Mouse (Mus musculus): ENCODE data around the gene Cmtm1. TPM values are rescaled to one million over a fixed set of nuclear protein-coding genes. Genes with fewer than 3 reads are reported as not detected.
"Not testable (repeated sequence)": the region's sequence is repeated elsewhere in the genome, so short reads cannot be mapped to it uniquely, and the experiment has no call there.

Gene Cmtm1
- under 1 TPM in 1 of 4 experiments, not detected in 3; 0.28 TPM for total RNA-seq (2022)

DNA sequence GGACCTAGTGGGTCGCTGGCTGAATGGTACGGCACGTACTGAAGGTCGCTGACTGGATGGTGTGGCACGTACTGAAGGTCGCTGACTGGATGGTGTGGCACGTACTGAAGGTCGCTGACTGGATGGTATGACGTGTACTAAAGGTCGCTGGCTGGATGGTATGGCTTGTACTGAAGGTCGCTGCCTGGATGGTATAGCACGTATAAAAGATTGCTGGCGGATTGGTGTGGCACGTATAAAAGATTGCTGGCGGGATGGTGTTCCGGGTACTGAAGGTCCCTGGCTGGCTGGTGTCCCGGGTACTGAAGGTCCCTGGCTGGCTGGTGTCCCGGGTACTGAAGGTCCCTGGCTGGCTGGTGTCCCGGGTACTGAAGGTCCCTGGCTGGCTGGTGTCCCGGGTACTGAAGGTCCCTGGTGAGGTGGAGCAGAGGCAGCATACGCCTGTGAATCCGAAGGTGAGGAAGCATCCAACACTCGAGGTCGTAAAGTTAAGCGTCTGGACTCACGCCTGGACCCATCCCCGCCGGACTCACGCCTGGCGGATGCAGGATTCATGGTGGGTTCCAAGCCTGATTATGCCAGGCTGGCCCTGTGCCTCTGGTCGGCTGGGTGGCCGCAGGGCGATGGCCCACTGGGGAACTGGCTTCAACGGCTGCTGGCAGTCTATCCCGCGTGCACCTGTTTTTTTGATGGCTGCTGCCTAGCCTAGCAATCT lies at the start of gene Cmtm1, which contains the start of gene Gm45711:
Cmtm1 (minus strand) TSS at position 705 of the 715 bp plus-strand sequence.
Gm45711 (minus strand) TSS at position 641 of the 715 bp plus-strand sequence.
- DNase-seq (ENCODE audit: low spot score): peak; percentile 24

GRCm38 (mm10) chr8:104358637-104359036 lies 48.7 kb upstream of the Cmtm1 start:
- DNase-seq (ENCODE audit: low spot score): no peak

DNA sequence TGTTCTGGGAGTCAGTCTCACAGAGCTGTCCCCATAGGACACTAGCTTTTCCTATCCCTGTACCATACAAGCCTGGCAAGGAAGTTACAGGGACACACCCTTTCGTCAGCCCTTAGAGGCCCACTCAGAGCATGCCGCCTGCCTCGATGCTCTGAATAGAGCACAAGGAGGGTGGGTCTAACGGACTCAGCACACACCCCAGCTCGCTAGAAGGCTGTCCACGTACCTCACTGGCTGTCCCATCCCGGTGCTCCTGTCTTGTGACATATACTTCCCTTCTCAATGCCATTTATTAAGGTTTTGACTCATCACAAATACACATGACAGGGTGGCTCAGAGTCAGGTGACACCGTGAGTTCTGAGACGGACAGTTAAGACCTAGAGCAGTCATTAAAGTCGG lies 44.6 kb upstream of the Cmtm1 start:
- no peak for DNase-seq (ENCODE audit: low spot score)

- DNase-seq (ENCODE audit: low spot score): no peak
These were observed 43.2 kb upstream of the Cmtm1 start for GRCm38 (mm10) chr8:104353186-104353585.

- DNase-seq (ENCODE audit: low spot score): no peak
These were observed 40.1 kb upstream of the Cmtm1 start for GRCm38 (mm10) chr8:104350047-104350446.

DNA sequence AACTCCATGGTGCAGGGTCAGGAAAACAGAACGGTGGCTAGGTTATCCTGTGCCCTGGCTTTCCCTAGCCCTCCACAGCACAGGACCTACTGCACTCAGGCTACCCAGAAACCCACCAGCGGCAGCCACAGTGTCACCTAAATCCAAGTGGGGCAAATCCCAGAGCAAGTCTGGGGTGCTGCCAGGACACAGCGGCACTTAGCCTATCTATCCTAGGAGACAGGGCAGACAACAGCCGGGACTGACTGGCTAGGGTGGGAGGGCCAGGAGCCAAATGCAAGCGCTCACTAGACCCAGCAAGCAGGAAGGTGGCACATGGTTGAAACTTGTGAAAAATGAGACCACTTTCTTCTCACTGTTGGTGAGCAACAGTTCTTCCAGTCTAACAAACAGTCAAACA lies 39.0 kb upstream of the Cmtm1 start:
- DNase-seq (ENCODE audit: low spot score): no peak

DNA sequence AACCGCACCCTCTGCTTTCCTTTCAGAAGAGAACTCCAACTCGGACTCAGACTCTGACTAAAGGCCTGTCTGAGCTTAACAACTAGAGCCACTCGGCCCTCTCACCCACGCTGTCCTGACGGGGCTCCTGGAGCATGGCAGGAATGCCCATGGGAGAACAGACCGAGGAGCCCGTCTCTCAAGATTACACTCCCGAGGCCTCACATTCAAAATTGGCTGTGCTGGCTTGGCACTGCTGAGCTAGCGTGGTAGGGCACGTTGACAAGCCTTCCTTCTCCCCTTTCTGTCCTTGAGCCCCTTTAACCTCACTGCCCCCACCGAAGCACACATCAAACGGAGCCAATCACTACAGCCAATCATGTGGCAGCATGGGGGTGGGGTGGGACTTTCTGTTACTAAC lies 36.8 kb upstream of the Cmtm1 start:
- no peak for DNase-seq (ENCODE audit: low spot score)

DNA sequence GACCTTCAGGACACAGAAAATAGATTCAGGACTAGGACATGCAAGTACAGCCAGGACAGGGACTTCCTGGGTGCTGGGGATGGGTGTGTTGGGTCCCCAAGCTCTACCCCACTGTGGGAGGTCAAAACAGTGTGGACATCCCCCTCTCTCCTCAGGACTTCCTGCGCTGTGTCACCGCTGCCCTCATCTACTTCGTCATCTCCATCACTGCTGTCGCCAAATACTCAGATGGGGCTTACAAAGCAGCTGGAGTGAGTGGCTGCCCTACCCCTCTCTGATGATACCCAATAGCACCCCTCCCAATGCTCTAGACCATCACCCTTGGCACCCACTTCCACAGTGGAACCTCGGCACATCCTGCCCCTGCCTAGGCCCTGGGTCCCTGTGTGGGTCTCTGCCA lies 34.7 kb upstream of the Cmtm1 start:
- DNase-seq (ENCODE audit: low spot score): no peak

GRCm38 (mm10) chr8:104343957-104344356 lies 34.0 kb upstream of the Cmtm1 start:
- DNase-seq (ENCODE audit: low spot score): peak; percentile 83

- DNase-seq (ENCODE audit: low spot score): no peak
These were observed 32.5 kb upstream of the Cmtm1 start for GRCm38 (mm10) chr8:104342426-104342825.

DNA sequence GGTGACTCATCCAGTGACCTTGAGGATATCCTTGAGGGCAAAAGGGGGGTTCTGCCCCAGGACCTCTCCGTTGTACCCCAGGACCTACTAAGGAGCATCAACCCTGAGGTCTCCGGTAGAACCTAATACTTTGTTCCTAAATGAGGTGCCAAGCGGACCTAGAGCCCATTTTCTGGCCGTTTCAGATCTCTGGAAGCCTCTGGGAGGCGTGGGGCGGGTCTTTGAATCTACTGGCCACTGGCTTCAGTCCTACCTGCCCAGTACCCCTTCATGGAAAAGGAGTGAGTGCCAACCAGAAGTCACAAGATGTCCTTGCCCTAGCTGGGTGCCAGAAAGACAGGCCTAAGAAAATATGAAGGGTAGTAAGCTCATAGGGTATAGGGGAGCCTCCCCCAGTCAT lies 31.7 kb upstream of the Cmtm1 start:
- no peak for DNase-seq (ENCODE audit: low spot score)

- peak; percentile 74 for DNase-seq (ENCODE audit: low spot score)
These were observed 31.2 kb upstream of the Cmtm1 start for GRCm38 (mm10) chr8:104341106-104341561.

DNA sequence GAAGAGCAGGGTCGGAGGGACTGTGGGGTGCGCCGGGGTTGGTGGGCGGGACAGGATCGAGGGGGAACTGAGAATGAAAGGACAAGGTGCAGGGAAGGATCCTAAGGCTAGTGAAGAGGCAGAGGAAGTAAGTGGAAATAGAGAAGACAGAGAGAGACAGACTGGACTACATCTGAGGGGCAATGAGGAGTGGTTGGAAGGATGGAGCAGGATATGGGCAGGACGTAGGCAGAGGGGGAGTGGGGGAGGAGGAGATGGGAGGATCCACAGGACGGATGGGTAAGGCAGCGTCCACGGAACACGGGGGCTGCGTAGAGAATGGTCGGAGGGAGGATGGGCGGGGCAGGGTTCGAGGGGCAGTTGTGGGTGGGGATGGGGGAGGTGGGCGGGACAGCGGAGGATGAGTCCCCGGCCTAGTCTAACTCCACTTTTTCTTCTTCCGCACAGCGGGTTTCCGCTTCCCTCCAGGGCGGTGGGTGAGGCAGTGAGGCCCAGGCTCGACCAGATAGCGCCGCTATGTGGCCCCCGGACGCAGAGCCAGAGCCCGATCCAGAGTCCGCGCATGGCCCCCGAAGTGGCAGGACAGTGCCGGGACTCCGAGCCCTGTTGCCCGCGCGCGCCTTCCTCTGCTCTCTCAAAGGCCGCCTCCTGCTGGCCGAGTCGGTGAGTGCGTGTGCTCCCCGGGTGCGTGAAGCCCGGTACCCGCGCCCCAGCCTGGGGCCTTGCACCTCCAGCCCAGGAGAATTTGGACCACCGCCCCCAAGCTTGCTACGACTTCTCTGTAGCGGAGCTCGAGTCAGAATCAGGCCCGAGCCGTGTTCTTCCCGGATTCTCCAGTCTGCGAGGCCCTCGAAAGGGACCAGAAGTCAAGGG lies 30.5 kb upstream of the Cmtm1 start:
- peak; percentile 84 for DNase-seq (ENCODE audit: low spot score)

DNA sequence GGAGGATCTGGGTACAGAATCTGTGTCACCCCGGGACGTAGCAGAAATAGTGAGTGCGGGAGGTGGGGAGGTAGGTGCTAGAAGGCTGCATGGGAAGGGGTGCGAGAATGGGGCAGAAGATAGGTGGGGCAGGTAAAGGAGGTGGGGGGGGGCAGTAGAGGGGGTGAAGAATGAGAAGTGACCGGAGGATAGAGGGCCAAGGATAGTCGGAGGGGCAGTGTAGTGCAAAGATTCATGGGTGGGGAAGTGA lies 30.0 kb upstream of the Cmtm1 start:
- no peak for DNase-seq (ENCODE audit: low spot score)

- DNase-seq (ENCODE audit: low spot score): peak; percentile 38
These were observed 29.5 kb upstream of the Cmtm1 start, which contains the start of gene Cmtm3 for GRCm38 (mm10) chr8:104339229-104339982. TSS of gene Cmtm3 (plus strand) at chr8:104339410.

DNA sequence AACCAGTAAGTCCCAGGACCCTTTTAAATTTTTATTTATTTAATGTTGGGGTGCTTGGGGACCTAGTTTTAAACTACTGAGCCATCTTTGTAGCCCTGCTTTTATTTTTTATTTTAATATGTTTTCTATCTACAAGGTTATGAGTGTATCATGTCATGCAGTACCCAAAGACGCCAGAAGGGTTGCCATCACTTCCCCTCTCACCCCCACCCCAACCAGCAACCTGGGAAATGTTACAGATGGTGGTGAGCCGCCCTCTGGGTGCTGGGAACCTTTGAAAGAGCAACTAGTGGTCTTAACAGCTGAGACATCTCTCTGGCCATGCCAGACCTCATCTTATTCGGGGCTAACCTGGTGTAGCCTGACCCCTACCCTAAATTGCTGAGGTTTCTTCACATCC lies 27.9 kb upstream of the Cmtm1 start:
- no peak for DNase-seq (ENCODE audit: low spot score)

DNA sequence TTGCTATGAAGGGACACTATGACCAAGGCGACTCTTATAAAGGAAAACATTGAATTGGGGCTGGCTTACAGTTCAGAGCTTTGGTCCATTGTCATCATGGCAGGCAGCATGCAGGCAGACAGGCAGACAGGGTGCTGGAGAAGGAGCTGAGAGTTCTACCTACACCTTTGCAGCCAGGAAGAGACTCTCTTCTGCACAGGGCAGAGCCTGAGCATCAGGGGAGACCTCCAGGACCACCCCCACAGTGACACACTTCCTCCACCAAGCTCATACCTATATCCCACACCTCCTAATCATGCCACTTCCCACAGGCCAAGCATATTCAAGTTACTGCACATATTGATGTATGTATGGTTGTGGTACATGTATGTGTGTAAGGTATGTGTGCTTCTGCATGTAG lies 26.9 kb upstream of the Cmtm1 start:
- DNase-seq (ENCODE audit: low spot score): no peak

DNA sequence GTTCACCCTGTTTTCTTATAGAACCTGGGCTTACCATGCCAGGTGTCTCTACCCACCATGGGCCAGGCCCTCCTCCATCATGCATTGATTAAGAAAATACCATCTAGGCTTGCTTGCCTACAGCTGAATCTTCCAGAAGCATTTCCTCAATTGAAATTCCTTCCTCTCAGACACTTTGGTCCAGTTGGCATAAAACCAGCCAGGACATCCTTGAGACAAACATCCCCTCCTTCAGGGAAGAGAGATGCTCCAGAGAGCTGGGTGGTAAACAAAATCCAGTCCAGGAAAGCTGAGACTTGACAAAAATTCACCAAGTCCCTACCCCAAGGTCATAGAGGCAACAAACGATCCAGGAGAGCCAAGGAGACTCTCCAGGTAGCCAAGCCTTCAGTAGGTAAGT lies 24.3 kb upstream of the Cmtm1 start:
- DNase-seq (ENCODE audit: low spot score): peak; percentile 24

- no peak for DNase-seq (ENCODE audit: low spot score)
These were observed 23.8 kb upstream of the Cmtm1 start for GRCm38 (mm10) chr8:104333786-104334185.

DNA sequence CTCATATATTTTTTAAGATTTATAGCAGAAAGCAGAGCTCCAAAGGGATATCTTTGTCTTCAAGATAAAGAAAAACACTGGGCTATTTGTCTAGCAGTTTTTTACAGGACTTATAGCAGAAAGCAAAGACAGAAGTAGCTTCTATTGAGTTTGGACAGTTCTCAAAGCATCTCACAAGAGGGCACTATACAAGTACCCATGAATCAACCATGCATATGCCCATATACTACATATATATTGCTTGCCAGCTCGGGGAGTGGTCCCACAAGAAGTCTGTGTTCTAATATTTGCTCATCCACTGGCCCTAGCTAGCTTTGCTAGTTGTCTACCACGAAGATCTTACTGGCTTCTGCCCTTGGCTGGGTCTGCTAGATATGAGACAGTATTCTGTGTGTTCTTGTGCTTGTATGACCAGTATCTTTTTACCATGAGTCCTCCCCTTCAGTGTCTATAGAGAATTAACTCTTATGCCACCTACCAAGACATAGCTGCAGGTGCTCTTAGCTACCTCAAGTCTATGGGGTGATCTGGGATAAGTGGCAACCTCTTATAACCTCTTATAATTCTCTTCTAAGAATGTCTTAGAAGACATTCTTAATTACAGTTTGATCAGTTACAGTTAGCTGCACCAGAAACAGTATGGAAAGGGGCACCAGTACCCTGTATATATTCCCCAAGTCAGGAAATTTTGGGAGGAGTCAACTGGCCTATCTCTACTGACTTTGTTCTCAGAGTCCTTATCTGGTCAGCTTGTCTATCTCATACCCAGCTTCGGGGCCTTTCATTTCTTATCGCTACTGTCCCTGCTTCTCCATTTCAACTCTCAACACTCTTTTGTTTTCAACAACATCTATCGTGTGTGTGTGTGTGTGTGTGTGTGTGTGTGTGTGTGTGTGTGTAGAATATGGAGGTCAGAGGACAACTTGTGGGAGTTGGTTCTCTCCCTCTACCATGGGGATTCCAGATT lies 23.0 kb upstream of the Cmtm1 start:
- DNase-seq (ENCODE audit: low spot score): no peak

- DNase-seq (ENCODE audit: low spot score): not testable (repeated sequence)
These were observed 12.0 kb upstream of the Cmtm1 start, which contains the start of gene Cmtm2b for GRCm38 (mm10) chr8:104321930-104322329. TSS of gene Cmtm2b (plus strand) at chr8:104322230.
